Mouse (Mus musculus): ENCODE data around the gene Gm47985. TPM values are rescaled to one million over a fixed set of nuclear protein-coding genes. Genes with fewer than 3 reads are reported as not detected.

Gm47985 gene
- polyA plus RNA-seq, 1 experiment from 2014 or later: 1.9 TPM

DNA sequence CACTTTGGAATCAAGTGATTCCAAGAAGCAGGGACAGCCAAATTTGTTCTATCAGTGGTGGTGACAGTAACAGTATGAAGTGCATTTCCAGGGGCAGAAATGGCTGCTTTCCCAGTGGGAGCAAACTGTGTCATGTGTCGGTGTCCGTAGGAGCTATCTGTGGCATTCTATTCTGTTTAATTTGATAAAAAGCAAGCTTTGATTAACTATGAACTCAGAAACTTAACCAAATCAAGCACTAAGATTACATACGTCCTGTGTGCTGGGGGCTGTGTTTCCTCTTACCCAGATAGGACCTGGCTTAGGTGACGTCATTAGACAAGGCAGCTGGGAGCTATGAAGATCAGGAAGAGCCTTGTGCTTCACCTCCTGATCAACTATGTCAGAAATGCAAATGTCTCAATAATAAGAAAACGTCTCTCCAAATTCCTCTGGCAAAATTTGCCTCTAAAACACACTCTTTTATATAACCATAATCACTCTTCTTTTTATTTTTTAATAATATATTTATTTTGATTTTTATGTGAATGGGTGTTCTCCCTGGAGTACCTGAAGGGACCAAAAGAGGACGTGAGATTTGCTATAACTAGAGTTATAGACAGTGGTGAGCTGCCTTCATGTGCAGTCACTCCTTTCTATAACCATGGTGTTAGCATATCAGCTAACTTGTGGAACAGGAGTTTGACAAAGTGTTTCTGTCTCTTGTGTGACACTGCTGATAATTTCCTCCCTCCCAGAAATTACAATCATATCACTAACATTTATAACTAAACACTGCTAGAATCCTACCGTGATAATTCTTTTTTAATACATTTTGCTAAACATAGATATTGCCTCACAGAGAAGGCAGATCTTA lies 25.3 kb upstream of the Gm47985 start:
- Histone ChIP-seq H3K9me3 (replicated peaks) (no peaks in the 10 kb centered on the region), H3K36me3 (replicated peaks) (no peaks in the 10 kb centered on the region), H3K4me3 (replicated peaks) (no peak overlapping the region), H3K27ac (replicated peaks) (no peak overlapping the region), H3K27me3 (peaks cover 5% of the 10 kb centered on the region; the same call in 1 of the 2 replicates), H3K4me1 (replicated peaks) (peaks cover 6% of the 10 kb centered on the region; the same call in 1 of the 2 replicates), H3K4me2 (no peak overlapping the region), H3K9ac (no peak overlapping the region)
- ATAC-seq (ENCODE audit: insufficient read depth): no peak
- 35% methylated on average over 7 of the region's 7 CpGs for WGBS (ENCODE audit: insufficient replicate concordance)

DNA sequence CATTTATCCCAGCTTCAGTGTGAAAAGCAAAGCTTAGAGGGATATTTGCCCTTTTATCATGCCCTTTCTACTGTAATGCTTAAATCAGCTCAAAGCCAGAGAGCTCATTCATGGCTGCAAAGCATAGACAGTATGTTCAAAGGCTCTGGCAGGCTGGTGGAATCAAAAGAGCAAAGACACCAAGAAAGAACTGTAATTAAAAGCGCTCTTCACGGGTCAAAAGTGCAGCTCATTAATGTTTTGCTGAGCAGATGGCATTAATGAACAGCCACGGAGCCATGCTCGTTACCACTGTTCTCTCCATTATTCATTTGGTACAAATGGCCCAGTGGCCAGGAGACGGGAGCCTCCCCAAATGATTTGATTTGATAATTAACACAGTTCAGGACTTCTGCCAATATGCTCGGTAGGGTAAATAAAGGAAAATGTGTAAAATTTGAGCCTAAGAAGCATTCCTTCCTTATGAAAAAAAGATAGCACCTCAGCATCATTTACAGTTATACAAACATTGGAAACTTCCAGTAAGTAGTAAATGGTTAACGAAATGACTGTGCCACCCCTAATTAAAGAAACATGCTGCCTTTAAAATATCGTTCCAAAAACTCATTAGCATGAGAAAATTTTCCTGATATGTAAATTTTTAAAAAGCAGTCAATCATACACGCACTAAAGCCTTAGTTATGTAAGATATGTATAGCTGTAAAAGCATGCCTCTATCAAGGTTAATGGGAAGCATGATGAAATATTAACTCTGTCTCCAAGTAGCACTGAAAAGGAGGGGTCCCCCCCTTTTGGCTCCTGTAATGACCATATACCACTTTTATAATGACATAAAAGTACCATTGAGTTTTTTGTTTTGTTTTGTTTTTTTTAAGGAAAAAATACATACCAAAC lies 24.1 kb upstream of the Gm47985 start:
- 74% methylated on average over 9 of the region's 9 CpGs for WGBS (ENCODE audit: insufficient replicate concordance)
- H3K27ac ChIP-seq (replicated peaks): no peak overlapping the region
- ATAC-seq (ENCODE audit: insufficient read depth): no peak

DNA sequence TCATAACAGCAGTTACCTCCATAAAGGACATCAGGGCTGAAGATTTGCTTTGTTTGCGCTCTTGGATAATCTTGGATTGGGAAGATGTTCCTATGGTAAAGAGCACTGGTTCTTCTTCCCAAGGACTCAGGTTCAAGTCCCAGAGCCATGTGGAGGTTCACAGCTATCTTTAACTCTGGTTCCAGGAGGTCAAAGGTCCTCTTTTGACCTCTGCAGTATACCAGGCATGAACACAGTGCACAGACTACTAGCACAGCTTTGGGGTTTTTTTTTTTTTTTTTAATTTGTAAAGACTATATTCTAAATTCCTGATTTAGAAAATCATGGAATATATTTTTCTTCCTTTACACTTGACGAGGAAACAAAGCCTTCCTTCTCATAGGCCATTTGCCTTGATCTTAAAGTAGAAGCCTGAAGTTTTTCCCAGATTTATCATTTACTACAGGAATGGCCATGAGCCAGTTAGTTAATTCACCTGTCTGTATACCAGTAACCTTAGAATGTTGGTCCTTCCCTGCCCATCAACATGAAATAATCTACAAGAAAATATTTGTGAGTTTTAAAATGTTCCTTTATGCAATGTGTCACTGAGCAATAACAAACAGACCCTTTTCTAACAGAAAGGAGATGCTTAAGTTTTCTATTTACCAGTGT lies 23.4 kb upstream of the Gm47985 start:
- Histone ChIP-seq H3K4me2 (no peak overlapping the region), H3K27me3 (peaks cover 5% of the 10 kb centered on the region; the same call in 1 of the 2 replicates), H3K9me3 (replicated peaks) (no peaks in the 10 kb centered on the region), H3K4me3 (replicated peaks) (no peak overlapping the region), H3K36me3 (replicated peaks) (no peaks in the 10 kb centered on the region), H3K4me1 (replicated peaks) (peaks cover 8% of the 10 kb centered on the region; the same call in 1 of the 2 replicates), H3K27ac (replicated peaks) (no peak overlapping the region), H3K9ac (no peak overlapping the region)
- no peak for ATAC-seq (ENCODE audit: insufficient read depth)
- 67% methylated on average over 2 of the region's 2 CpGs for WGBS (ENCODE audit: insufficient replicate concordance)

More for the DNA sequence above, 24.1 kb upstream of the Gm47985 start:
- Histone ChIP-seq H3K4me2 (no peak overlapping the region), H3K9me3 (replicated peaks) (no peaks in the 10 kb centered on the region), H3K36me3 (replicated peaks) (no peaks in the 10 kb centered on the region), H3K27me3 (peaks cover 5% of the 10 kb centered on the region; the same call in 1 of the 2 replicates), H3K9ac (no peak overlapping the region), H3K4me1 (replicated peaks) (peaks cover 6% of the 10 kb centered on the region; the same call in 1 of the 2 replicates), H3K4me3 (replicated peaks) (no peak overlapping the region)

DNA sequence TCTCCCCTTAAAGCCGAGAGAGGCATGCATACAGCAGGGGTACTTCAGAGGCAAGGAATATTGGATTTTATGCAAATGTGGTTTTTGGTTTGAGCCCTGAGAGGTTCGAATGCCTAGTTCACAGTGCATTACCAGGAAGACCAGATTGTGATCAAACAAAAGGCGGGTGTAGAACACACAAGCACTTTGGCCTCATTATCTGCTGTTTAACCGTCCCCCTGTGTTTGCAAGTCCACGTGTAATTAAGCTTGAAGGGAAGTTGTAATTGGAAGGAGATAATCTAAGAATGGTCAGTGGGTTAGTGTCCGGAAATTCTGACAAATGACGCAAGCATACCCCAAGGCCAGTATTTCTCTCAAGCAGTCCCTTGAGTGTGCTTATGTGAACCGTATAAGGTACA lies 16.3 kb upstream of the Gm47985 start:
- Histone ChIP-seq H3K4me2 (no peak overlapping the region), H3K27ac (replicated peaks) (peak overlapping the region; percentile 59; the same call in 1 of the 2 replicates), H3K4me1 (replicated peaks) (peaks cover 34% of the 10 kb centered on the region), H3K9ac (no peak overlapping the region), H3K27me3 (no peaks in the 10 kb centered on the region), H3K36me3 (replicated peaks) (no peaks in the 10 kb centered on the region), H3K4me3 (replicated peaks) (no peak overlapping the region), H3K9me3 (replicated peaks) (no peaks in the 10 kb centered on the region)
- WGBS (ENCODE audit: insufficient replicate concordance): 17% methylated on average over 8 of the region's 8 CpGs
- ATAC-seq (ENCODE audit: insufficient read depth): no peak

DNA sequence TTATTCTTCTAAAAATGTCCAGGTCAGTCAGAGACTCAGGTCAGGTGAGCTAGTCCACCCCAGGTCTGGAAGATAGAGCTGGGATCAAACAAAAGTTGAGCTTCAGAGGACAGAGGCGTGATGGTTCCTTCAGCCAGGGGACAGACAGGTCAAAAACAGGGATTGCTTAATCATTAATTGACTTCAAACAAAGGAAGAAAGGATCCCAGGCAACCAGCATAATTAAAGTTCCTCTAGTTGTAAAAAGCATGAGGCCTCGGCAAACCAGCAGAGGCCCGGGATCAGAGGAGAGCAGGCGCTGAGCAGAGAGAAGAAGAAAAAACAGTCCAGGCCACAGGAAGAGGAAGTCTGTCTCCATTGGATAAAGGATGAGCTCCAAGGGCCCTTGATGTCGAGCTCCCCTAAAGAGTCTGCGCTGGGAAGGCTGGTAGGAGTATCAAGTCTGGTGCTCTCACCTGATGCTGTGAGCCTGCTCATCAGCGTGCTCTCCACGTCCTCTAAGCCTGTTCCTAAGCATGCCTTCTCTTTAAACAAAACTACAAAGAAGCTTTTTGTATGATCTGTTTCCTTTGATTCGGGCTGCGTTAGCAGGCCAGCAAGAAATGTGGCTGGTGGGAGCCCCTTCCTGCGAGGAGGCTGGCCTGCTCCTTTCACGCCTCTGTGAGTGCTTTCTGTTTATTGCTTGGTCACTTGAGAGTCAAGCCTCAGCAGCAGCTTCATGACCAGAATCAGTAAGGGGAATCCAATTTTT lies 14.9 kb upstream of the Gm47985 start:
- H3K27ac ChIP-seq (replicated peaks): peak overlapping the region; percentile 71
- WGBS (ENCODE audit: insufficient replicate concordance): 39% methylated on average over 12 of the region's 12 CpGs

DNA sequence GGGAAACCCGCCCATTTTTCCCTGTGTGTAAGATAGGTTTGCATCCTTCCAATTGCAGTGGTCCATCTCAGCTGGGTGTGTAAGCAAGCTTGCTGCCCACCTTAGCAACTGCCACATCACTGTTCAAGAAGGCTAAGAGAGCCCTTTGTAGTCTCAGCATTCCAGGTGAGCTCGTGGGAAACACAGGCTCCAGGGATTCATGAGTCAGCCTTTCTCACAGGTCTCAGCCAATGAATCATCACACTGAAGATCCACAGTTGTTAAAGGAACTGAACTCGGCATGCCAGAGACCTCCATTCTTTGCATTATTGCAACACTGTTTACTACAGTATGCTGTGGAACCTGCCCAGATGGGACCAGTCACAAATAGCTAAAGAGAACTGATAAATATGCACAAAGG lies 13.7 kb upstream of the Gm47985 start:
- no peaks in the 10 kb centered on the region for H3K36me3 ChIP-seq (replicated peaks)
- peaks cover 33% of the 10 kb centered on the region for H3K4me1 ChIP-seq (replicated peaks)
- no peak for ATAC-seq (ENCODE audit: insufficient read depth)

More for the DNA sequence above, 14.9 kb upstream of the Gm47985 start:
- Histone ChIP-seq H3K9me3 (replicated peaks) (no peaks in the 10 kb centered on the region), H3K4me1 (replicated peaks) (peaks cover 34% of the 10 kb centered on the region), H3K4me3 (replicated peaks) (no peak overlapping the region), H3K36me3 (replicated peaks) (no peaks in the 10 kb centered on the region), H3K27me3 (no peaks in the 10 kb centered on the region), H3K9ac (no peak overlapping the region; the same call in 1 of the 2 replicates), H3K4me2 (peak overlapping the region; percentile 34)
- ATAC-seq (ENCODE audit: insufficient read depth): peak; percentile 60

DNA sequence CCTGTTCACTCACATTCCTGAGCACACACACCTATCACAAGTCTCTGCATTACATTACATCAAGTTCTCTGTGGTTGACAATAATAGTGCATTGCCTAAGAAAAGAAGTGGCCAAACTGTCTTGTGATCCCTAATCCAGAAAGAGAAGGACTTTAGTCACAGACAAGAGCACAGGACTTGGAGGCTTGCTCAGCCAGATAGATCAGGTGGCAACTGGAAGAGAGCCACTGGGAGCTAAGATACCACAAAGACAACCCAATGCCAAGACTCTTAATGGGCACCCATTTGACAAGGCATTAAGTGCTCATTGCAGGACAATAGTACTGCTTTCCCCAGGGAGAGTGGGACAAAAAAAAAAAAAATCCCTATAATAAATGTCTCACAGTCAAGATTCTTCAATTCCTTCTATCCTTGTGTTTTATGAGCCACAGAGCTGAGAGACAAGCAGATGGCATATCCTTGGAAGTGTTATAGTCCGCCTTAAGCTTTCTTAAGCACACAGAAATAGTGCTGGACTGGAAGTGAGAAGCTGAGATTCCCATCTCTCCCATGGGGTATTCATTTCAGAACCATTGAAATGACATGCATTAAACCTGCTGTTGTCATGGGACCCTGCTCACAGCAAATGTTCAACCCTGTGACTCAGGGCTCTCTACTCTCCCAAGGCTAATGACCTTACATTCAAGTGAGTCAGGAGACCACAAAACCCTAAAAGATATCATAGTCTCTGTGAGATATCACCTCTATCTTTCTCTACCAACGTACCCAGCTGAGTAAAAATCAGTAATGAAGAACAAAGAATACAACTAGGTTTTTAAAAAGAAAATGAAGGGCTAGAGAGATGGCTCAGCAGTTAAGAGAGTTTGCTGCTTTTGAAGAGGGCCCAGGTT lies 10.5 kb upstream of the Gm47985 start:
- Histone ChIP-seq H3K4me1 (replicated peaks) (peaks cover 23% of the 10 kb centered on the region), H3K36me3 (replicated peaks) (no peaks in the 10 kb centered on the region), H3K9ac (no peak overlapping the region), H3K27ac (replicated peaks) (no peak overlapping the region), H3K4me3 (replicated peaks) (no peak overlapping the region), H3K27me3 (no peaks in the 10 kb centered on the region), H3K4me2 (no peak overlapping the region), H3K9me3 (replicated peaks) (no peaks in the 10 kb centered on the region)
- 49% methylated on average over 2 of the region's 2 CpGs for WGBS (ENCODE audit: insufficient replicate concordance)
- no peak for ATAC-seq (ENCODE audit: insufficient read depth)

More for the DNA sequence above, 13.7 kb upstream of the Gm47985 start:
- Histone ChIP-seq H3K4me2 (no peak overlapping the region), H3K27ac (replicated peaks) (peak overlapping the region; percentile 33; the same call in 1 of the 2 replicates), H3K4me3 (replicated peaks) (no peak overlapping the region), H3K9ac (no peak overlapping the region), H3K9me3 (replicated peaks) (no peaks in the 10 kb centered on the region), H3K27me3 (no peaks in the 10 kb centered on the region)
- WGBS (ENCODE audit: insufficient replicate concordance): 64% methylated on average over 3 of the region's 3 CpGs

DNA sequence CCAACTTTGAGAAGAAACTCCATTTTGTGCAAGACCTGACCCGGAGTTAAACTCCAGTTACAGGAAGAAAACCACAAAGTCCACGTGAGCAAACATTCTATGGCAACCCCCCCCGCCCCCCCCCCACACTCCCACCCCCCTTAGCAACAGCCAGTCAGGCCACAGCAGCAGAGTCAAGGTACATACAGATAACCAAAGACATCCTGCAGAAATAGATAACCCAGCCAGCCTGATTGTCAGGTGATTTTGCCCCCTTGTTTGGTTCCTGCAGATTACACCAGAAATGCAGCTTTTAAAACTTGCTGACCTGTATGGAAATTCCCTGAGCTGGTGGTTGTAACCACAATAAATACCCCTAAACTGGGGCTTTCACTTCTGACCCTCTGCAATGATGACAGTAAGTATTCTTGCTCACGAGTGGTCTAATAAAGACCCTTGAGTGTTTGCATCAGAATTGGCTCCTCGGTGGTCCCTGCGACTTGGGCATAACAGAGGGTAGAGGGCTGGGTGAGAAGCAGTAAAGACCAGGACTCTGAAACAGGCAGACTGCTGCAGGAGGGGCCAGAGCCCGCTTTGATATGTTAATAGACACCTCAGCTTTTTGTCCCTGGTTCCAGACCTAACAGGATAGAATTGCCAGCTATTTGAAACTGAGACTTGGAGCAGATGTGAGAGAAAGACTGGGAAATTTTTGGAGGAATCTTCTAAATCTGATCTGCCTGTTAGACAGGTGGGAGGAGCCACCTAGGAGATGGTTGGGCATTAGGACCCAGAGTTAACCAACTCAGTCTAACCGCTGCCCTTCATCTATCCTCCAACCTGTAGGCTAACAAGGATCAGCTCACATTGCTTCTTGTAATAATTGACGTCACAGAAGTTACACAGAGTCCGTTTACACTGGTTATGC lies 5.1 kb upstream of the Gm47985 start:
- ATAC-seq (ENCODE audit: insufficient read depth): peak; percentile 87
- peaks cover 43% of the 10 kb centered on the region for H3K4me1 ChIP-seq (replicated peaks)
- peak overlapping the region; percentile 66 for H3K4me2 ChIP-seq
- WGBS (ENCODE audit: insufficient replicate concordance): 4% methylated on average over 10 of the region's 10 CpGs
- H3K27me3 ChIP-seq: no peaks in the 10 kb centered on the region
- H3K27ac ChIP-seq (replicated peaks): peak overlapping the region; percentile 71
- H3K4me3 ChIP-seq (replicated peaks): peak overlapping the region; percentile 44
- no peaks in the 10 kb centered on the region for H3K36me3 ChIP-seq (replicated peaks)
- no peaks in the 10 kb centered on the region for H3K9me3 ChIP-seq (replicated peaks)
- H3K9ac ChIP-seq: peak overlapping the region; percentile 34

DNA sequence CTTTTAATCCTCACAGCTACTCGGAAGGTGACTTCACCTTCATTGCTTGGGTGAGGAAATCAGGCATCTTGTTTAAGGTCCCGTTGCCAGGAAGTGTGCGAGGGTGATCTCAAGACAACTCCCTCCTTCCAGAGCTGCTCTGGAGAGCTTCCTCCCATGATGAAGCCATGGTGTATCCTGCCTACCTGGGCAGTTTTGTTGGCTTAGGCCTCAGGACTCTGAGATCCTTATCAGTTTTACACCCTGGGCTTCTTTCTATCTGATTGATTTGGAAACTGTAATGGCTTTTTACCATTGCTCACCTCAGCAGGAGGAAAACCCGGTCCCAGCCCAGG lies 4.4 kb upstream of the Gm47985 start:
- no peaks in the 10 kb centered on the region for H3K36me3 ChIP-seq (replicated peaks)
- ATAC-seq (ENCODE audit: insufficient read depth): peak; percentile 54
- peak overlapping the region; percentile 44 for H3K4me3 ChIP-seq (replicated peaks)
- peaks cover 43% of the 10 kb centered on the region for H3K4me1 ChIP-seq (replicated peaks)
- peak overlapping the region; percentile 34 for H3K9ac ChIP-seq
- H3K27me3 ChIP-seq: no peaks in the 10 kb centered on the region
- peak overlapping the region; percentile 71 for H3K27ac ChIP-seq (replicated peaks)
- H3K4me2 ChIP-seq: peak overlapping the region; percentile 66
- H3K9me3 ChIP-seq (replicated peaks): no peaks in the 10 kb centered on the region
- WGBS (ENCODE audit: insufficient replicate concordance): 19% methylated on average over 4 of the region's 4 CpGs
